In genomic region chr6:127766041-127766604, GRCm38 (mm10) we compare ENCODE assay signal across 8 mouse cellular contexts. TPM values are rescaled to one million over a fixed set of nuclear protein-coding genes. Genes with fewer than 3 reads are reported as not detected.
DNase-seq lines count a peak whose midpoint lies in the region; ATAC-seq lines count a peak whose summit lies in the region.

No protein-coding gene starts in this region.

- peak overlapping the region; percentile 87; the same call in 1 of the 2 replicates for H3K9ac ChIP-seq in hindbrain, embryonic 13.5 days
- H3K9ac ChIP-seq in midbrain, embryonic 16.5 days (ENCODE audit: low read depth, low read length): peak overlapping the region; percentile 66

- no peaks in the 10 kb centered on the region for H3K36me3 ChIP-seq in hindbrain, embryonic 13.5 days
- H3K36me3 ChIP-seq in midbrain, embryonic 16.5 days (ENCODE audit: control insufficient read depth, insufficient read depth, low read length): no peaks in the 10 kb centered on the region

- H3K27me3 ChIP-seq in hindbrain, embryonic 13.5 days: peaks cover 15% of the 10 kb centered on the region
- no peaks in the 10 kb centered on the region for H3K27me3 ChIP-seq in midbrain, embryonic 16.5 days (ENCODE audit: control insufficient read depth, insufficient read depth, low read depth, low read length)

- no peaks in the 10 kb centered on the region for H3K9me3 ChIP-seq in hindbrain, embryonic 13.5 days
- H3K9me3 ChIP-seq in midbrain, embryonic 16.5 days (replicated peaks; ENCODE audit: control insufficient read depth, low read length, poor library complexity, severe bottlenecking): no peaks in the 10 kb centered on the region

- peaks cover 67% of the 10 kb centered on the region for H3K4me1 ChIP-seq in hindbrain, embryonic 13.5 days (replicated peaks)
- peaks cover 19% of the 10 kb centered on the region for H3K4me1 ChIP-seq in midbrain, embryonic 16.5 days (ENCODE audit: control insufficient read depth, insufficient read depth, low read length)

- H3K4me2 ChIP-seq in hindbrain, embryonic 13.5 days: peak overlapping the region; percentile 81
- peak overlapping the region; percentile 88 for H3K4me2 ChIP-seq in midbrain, embryonic 16.5 days (ENCODE audit: low read length)

- peak overlapping the region; percentile 79 for H3K4me3 ChIP-seq in hindbrain, embryonic 13.5 days
- H3K4me3 ChIP-seq in midbrain, embryonic 16.5 days (ENCODE audit: low read depth, low read length): peak overlapping the region; percentile 69

- H3K27ac ChIP-seq in hindbrain, embryonic 13.5 days: peak overlapping the region; percentile 89
- H3K27ac ChIP-seq in midbrain, embryonic 16.5 days (ENCODE audit: low read length): peak overlapping the region; percentile 79; the same call in 1 of the 2 replicates

- no peak for ATAC-seq in cerebellum, adult (ENCODE audit: insufficient number of reproducible peaks, low FRiP score, low TSS enrichment)
- peak; percentile 41 for ATAC-seq in hindbrain, embryonic 13.5 days (ENCODE audit: low FRiP score)
- peak; percentile 15; the same call in 1 of the 2 replicates for ATAC-seq in midbrain, embryonic 16.5 days
- no peak for ATAC-seq in erythroblast, adult 5-6 weeks (replicated peaks; ENCODE audit: low FRiP score, poor library complexity, severe bottlenecking)
- no peak for ATAC-seq in megakaryocyte progenitor cell, adult 5-6 weeks (replicated peaks; ENCODE audit: poor library complexity)
- ATAC-seq in activated CD4-positive, CD25-positive, alpha-beta regulatory T cell, adult 4 months: no peak

- WGBS in hindbrain, embryonic 13.5 days: 7% methylated on average over 9 of the region's 11 CpGs
- 6% methylated on average over 9 of the region's 11 CpGs for WGBS in midbrain, embryonic 16.5 days

- peak; percentile 12 for DNase-seq in cerebellum, adult 11 months
- peak; percentile 40 for DNase-seq in cerebellum, adult 9-11 months

RNA-seq across cellular contexts. Expression of gene Prmt8, which starts 3.1 kb away (rescaled TPM):
- polyA plus RNA-seq in hindbrain, embryonic 13.5 days (2015; fragmentation: Nextera tagmentation; extraction: Ambion mirVana): 39.7 and 41.2 TPM in 2 replicates
- polyA plus RNA-seq in midbrain, embryonic 16.5 days (2015; fragmentation: Nextera tagmentation; extraction: Ambion mirVana): 26.1 and 26.6 TPM in 2 replicates
- total RNA-seq in erythroblast, adult 5-6 weeks (2015; ENCODE audit: low replicate concordance): not detected in 2 replicates
- total RNA-seq in erythroblast, adult 5-6 weeks (2017; ENCODE audit: low replicate concordance): not detected in 2 replicates
- total RNA-seq in megakaryocyte progenitor cell, adult 5-6 weeks (2015): not detected in 2 replicates
- total RNA-seq in megakaryocyte progenitor cell, adult 5-6 weeks (2017): not detected in 2 replicates
- not detected for polyA plus RNA-seq in activated CD4-positive, CD25-positive, alpha-beta regulatory T cell, adult 4 months (2017; shearing (Covaris generic))

Comparison
In these comparisons a context has a peak if more than half of its experiments do, and no peak if none do; other contexts are left out.
1. ATAC-seq: peak in hindbrain, embryonic 13.5 days (single experiment) and midbrain, embryonic 16.5 days (single experiment); none in cerebellum, adult (single experiment), erythroblast, adult 5-6 weeks (single experiment), megakaryocyte progenitor cell, adult 5-6 weeks (single experiment) and activated CD4-positive, CD25-positive, alpha-beta regulatory T cell, adult 4 months (single experiment).
2. RNA of gene Prmt8, which starts 3.1 kb away (polyA plus RNA-seq): 39.7 to 41.2 TPM in hindbrain, embryonic 13.5 days and 26.1 to 26.6 TPM in midbrain, embryonic 16.5 days; not detected in activated CD4-positive, CD25-positive, alpha-beta regulatory T cell, adult 4 months; every median in the first group is over 10 times any median in the second.